Mouse (Mus musculus): ENCODE results near the gene B3gat3. TPM values are rescaled to one million over a fixed set of nuclear protein-coding genes. Genes with fewer than 3 reads are reported as not detected.
"Not testable (repeated sequence)": the region's sequence is repeated elsewhere in the genome, so short reads cannot be mapped to it uniquely, and the experiment has no call there.

Gene B3gat3
- polyA plus RNA-seq, 1 experiment from 2014 or later, result 37.2 TPM

- Histone ChIP-seq H3K9me3 (replicated peaks; ENCODE audit: control insufficient read depth, low read length) (no peaks in the 10 kb centered on the region), H3K4me1 (ENCODE audit: control insufficient read depth, insufficient read depth, low read length) (peaks cover 14% of the 10 kb centered on the region), H3K36me3 (ENCODE audit: control insufficient read depth, insufficient read depth, low read length) (no peaks in the 10 kb centered on the region), H3K27me3 (ENCODE audit: control insufficient read depth, insufficient read depth, low read length) (no peaks in the 10 kb centered on the region), H3K4me2 (ENCODE audit: low read depth, low read length) (no peak within 1 kb of the TSS), H3K27ac (ENCODE audit: low read length) (no peak within 1 kb of the TSS), H3K4me3 (replicated peaks; ENCODE audit: low read length) (no peak within 1 kb of the TSS), H3K9ac (ENCODE audit: low read length) (no peak within 1 kb of the TSS)
- ATAC-seq (ENCODE audit: insufficient read depth, low FRiP score), result no peak
- 79% methylated on average over 3 of the region's 3 CpGs for WGBS
These were observed 36.6 kb upstream of the B3gat3 start, which contains the start of the genes Lbhd1 and Gm49403 for GRCm38 (mm10) chr19:8883616-8884015. TSS of gene Lbhd1 (plus strand) at chr19:8883732. TSS of gene Gm49403 (plus strand) at chr19:8883930.

- no peak for ATAC-seq (ENCODE audit: insufficient read depth, low FRiP score)
- H3K27ac ChIP-seq (ENCODE audit: low read length), result peak overlapping the region; percentile 86
- no peaks in the 10 kb centered on the region for H3K9me3 ChIP-seq (replicated peaks; ENCODE audit: control insufficient read depth, low read length)
- H3K36me3 ChIP-seq (ENCODE audit: control insufficient read depth, insufficient read depth, low read length), result no peaks in the 10 kb centered on the region
- H3K4me3 ChIP-seq (replicated peaks; ENCODE audit: low read length), result no peak overlapping the region
- H3K4me2 ChIP-seq (ENCODE audit: low read depth, low read length), result peak overlapping the region; percentile 83; the same call in 1 of the 2 replicates
- no peaks in the 10 kb centered on the region for H3K27me3 ChIP-seq (ENCODE audit: control insufficient read depth, insufficient read depth, low read length)
- WGBS, result 46% methylated on average over 1 of the region's 1 CpGs
- H3K4me1 ChIP-seq (ENCODE audit: control insufficient read depth, insufficient read depth, low read length), result peaks cover 13% of the 10 kb centered on the region
- H3K9ac ChIP-seq (ENCODE audit: low read length), result no peak overlapping the region
These were observed 33.1 kb upstream of the B3gat3 start for GRCm38 (mm10) chr19:8886916-8887584.

GRCm38 (mm10) chr19:8887585-8888463 lies 32.4 kb upstream of the B3gat3 start:
- H3K36me3 ChIP-seq (ENCODE audit: control insufficient read depth, insufficient read depth, low read length), result no peaks in the 10 kb centered on the region
- no peak for ATAC-seq (ENCODE audit: insufficient read depth, low FRiP score)
- no peaks in the 10 kb centered on the region for H3K27me3 ChIP-seq (ENCODE audit: control insufficient read depth, insufficient read depth, low read length)

GRCm38 (mm10) chr19:8888511-8889385 lies 31.4 kb upstream of the B3gat3 start, which contains the start of the genes 1810009A15Rik and Gm49416:
TSS of gene 1810009A15Rik (plus strand) at chr19:8888853.
TSS of gene Gm49416 (plus strand) at chr19:8888926.
- peaks cover 17% of the 10 kb centered on the region for H3K4me1 ChIP-seq (ENCODE audit: control insufficient read depth, insufficient read depth, low read length)
- no peaks in the 10 kb centered on the region for H3K27me3 ChIP-seq (ENCODE audit: control insufficient read depth, insufficient read depth, low read length)
- H3K4me2 ChIP-seq (ENCODE audit: low read depth, low read length), result peak within 1 kb of the TSS; percentile 83
- H3K36me3 ChIP-seq (ENCODE audit: control insufficient read depth, insufficient read depth, low read length), result no peaks in the 10 kb centered on the region
- under 1% methylated on average over 58 of the region's 58 CpGs for WGBS
- peak within 1 kb of the TSS; percentile 74 for H3K4me3 ChIP-seq (replicated peaks; ENCODE audit: low read length)
- peak within 1 kb of the TSS; percentile 87 for H3K9ac ChIP-seq (ENCODE audit: low read length)
- no peaks in the 10 kb centered on the region for H3K9me3 ChIP-seq (replicated peaks; ENCODE audit: control insufficient read depth, low read length)
- peak; percentile 95 for ATAC-seq (ENCODE audit: insufficient read depth, low FRiP score)
- H3K27ac ChIP-seq (ENCODE audit: low read length), result peak within 1 kb of the TSS; percentile 86

More at GRCm38 (mm10) chr19:8887585-8888463, 32.4 kb upstream of the B3gat3 start:
- Histone ChIP-seq H3K9ac (ENCODE audit: low read length) (peak overlapping the region; percentile 87), H3K4me1 (ENCODE audit: control insufficient read depth, insufficient read depth, low read length) (peaks cover 13% of the 10 kb centered on the region), H3K27ac (ENCODE audit: low read length) (peak overlapping the region; percentile 86), H3K4me2 (ENCODE audit: low read depth, low read length) (peak overlapping the region; percentile 83), H3K9me3 (replicated peaks; ENCODE audit: control insufficient read depth, low read length) (no peaks in the 10 kb centered on the region), H3K4me3 (replicated peaks; ENCODE audit: low read length) (peak overlapping the region; percentile 74)
- WGBS, result 13% methylated on average over 19 of the region's 19 CpGs

GRCm38 (mm10) chr19:8892829-8893766 lies 27.1 kb upstream of the B3gat3 start, which contains the start of gene Ints5:
TSS of gene Ints5 (plus strand) at chr19:8893005.
- Histone ChIP-seq H3K4me3 (replicated peaks; ENCODE audit: low read length) (peak within 1 kb of the TSS; percentile 92), H3K4me1 (ENCODE audit: control insufficient read depth, insufficient read depth, low read length) (peaks cover 19% of the 10 kb centered on the region), H3K27me3 (ENCODE audit: control insufficient read depth, insufficient read depth, low read length) (no peaks in the 10 kb centered on the region), H3K9me3 (replicated peaks; ENCODE audit: control insufficient read depth, low read length) (no peaks in the 10 kb centered on the region), H3K9ac (ENCODE audit: low read length) (peak within 1 kb of the TSS; percentile 98), H3K4me2 (ENCODE audit: low read depth, low read length) (peak within 1 kb of the TSS; percentile 81), H3K36me3 (ENCODE audit: control insufficient read depth, insufficient read depth, low read length) (0 out of 2 replicates have a peak, but pooled peaks cover 6% of the 10 kb centered on the region), H3K27ac (ENCODE audit: low read length) (peak within 1 kb of the TSS; percentile 90)
- ATAC-seq (ENCODE audit: insufficient read depth, low FRiP score), result peak; percentile 38
- 2% methylated on average over 54 of the region's 54 CpGs for WGBS

GRCm38 (mm10) chr19:8895397-8895960 lies 24.7 kb upstream of the B3gat3 start:
- WGBS, result 92% methylated on average over 9 of the region's 9 CpGs
- no peak for ATAC-seq (ENCODE audit: insufficient read depth, low FRiP score)
- Histone ChIP-seq H3K4me2 (ENCODE audit: low read depth, low read length) (no peak overlapping the region), H3K4me3 (replicated peaks; ENCODE audit: low read length) (no peak overlapping the region), H3K4me1 (ENCODE audit: control insufficient read depth, insufficient read depth, low read length) (peaks cover 20% of the 10 kb centered on the region), H3K27ac (ENCODE audit: low read length) (no peak overlapping the region), H3K27me3 (ENCODE audit: control insufficient read depth, insufficient read depth, low read length) (no peaks in the 10 kb centered on the region), H3K9ac (ENCODE audit: low read length) (no peak overlapping the region), H3K36me3 (ENCODE audit: control insufficient read depth, insufficient read depth, low read length) (0 out of 2 replicates have a peak, but pooled peaks cover 6% of the 10 kb centered on the region), H3K9me3 (replicated peaks; ENCODE audit: control insufficient read depth, low read length) (no peaks in the 10 kb centered on the region)

- WGBS, result 84% methylated on average over 5 of the region's 5 CpGs
- Histone ChIP-seq H3K9ac (ENCODE audit: low read length) (0 out of 2 replicates have a peak overlapping the region, but pooled peaks have one; percentile 7), H3K4me1 (ENCODE audit: control insufficient read depth, insufficient read depth, low read length) (peaks cover 20% of the 10 kb centered on the region)
- H3K4me3 ChIP-seq (replicated peaks; ENCODE audit: low read length); H3K36me3 ChIP-seq (ENCODE audit: control insufficient read depth, insufficient read depth, low read length); H3K4me2 ChIP-seq (ENCODE audit: low read depth, low read length); ATAC-seq (ENCODE audit: insufficient read depth, low FRiP score); H3K27me3 ChIP-seq (ENCODE audit: control insufficient read depth, insufficient read depth, low read length); H3K27ac ChIP-seq (ENCODE audit: low read length); H3K9me3 ChIP-seq (replicated peaks; ENCODE audit: control insufficient read depth, low read length): not testable (repeated sequence)
These were observed 23.9 kb upstream of the B3gat3 start for GRCm38 (mm10) chr19:8896231-8896630.
